Mouse (Mus musculus) brain, embryonic 14.5 days (tissue): Measurements from ENCODE around the gene Vmn2r94.

ENCODE experiments used
- CTCF ChIP-seq: fragments of 200-500 bp; IDR thresholded peaks from 2 replicates; pipeline ENCODE4 v1.5.1; 2012; ENCODE audit warnings: inconsistent platforms, mild to moderate bottlenecking, moderate library complexity, borderline replicate concordance; ENCODE audit not compliant: insufficient read depth, insufficient read length; ENCODE audit errors: extremely low read depth
- POLR2A ChIP-seq: fragments of 200-500 bp; IDR thresholded peaks from 2 replicates; pipeline ENCODE4 v1.6.1; 2012; ENCODE audit warnings: mild to moderate bottlenecking, inconsistent platforms, borderline replicate concordance; ENCODE audit not compliant: poor library complexity, insufficient read depth, insufficient read length, severe bottlenecking; ENCODE audit errors: extremely low read depth

- TF ChIP-seq CTCF (no peak), POLR2A (no peak)
These were observed at the start of gene Vmn2r94 for GRCm38 (mm10) chr17:18277656-18278055.
